Mouse (Mus musculus): Measurements from ENCODE around the gene Sorbs2. TPM values are rescaled to one million over a fixed set of nuclear protein-coding genes. Genes with fewer than 3 reads are reported as not detected.

Sorbs2 gene
- total RNA-seq, 1 experiment from 2014 or later = 0.59 TPM

DNA sequence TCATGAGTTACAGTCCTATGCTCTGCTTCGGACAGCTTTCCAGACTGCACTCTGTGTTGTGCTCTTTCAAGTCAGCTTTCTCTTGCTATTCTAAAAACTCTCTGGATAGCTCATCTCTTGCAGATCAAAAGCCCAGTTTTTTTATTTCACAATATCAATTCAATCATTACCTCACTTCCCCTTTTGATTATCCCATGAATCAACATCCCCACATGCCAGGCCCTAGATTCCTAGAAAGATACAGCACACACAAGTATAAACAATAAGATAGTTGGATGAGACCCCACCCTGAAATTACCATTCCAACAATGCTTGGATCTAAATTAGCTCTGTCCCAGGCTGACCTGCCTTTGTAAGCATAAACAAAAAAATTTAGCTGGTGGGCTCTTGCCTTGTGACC is 57.6 kb downstream of the Sorbs2 start:
- no peak for ATAC-seq (replicated peaks; ENCODE audit: low read depth, poor library complexity, severe bottlenecking)

DNA sequence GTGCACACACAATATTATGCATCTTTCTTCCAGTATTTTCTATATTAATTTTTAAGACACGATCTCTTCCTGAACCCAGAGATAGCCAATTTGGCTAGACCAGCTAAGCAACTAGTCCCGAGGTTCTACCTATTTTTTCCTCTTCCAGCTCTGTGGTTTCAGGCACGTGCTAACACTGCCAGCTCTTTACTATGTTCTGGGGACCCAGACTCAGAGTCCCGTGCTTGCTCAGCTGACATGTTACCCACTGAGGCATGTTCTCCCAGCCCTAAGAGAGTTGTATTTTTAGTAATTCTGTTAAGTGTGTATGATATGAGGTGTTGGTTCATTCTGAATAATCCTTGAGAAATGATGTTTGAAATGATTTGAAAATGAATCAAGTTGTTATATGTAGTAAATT is 62.5 kb downstream of the Sorbs2 start:
- no peak for ATAC-seq (replicated peaks; ENCODE audit: low read depth, poor library complexity, severe bottlenecking)

DNA sequence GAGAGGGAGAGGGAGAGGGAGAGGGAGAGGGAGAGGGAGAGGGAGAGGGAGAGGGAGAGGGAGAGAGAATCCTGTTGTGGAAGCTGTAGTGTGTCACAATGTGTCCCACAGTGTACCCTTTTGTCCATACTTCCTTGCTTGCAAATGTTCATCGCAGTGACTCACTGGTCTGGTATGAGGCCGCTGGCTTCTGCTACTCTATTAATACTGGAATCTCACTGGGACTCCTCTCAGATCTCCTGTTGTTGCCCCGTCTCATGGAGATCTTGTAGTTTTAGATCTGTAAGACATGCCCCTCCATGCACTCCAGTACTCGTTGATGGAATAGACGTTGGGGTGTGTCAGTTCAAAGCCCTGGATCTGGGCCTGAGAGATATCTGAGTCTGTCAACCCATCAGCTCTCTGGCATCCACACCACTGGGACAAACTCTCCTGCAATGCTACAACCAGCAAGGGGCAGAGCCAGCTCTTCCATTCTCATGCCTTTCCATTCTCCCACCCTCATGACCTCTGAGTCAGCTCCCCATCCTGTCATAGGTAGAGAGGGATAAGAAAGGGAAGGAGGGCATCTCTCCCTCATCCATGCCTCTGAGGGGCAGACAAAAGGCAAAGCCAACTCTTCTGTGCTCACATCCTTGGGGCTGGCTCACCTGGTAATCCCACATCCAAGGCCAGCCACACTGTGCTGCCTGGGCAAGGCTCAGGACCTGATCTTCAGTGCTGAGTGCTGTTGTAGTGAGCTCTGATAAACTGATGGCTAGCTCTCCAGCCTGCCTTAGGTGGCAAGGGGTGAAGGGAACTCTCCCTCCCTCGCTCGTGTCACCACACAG is 72.3 kb downstream of the Sorbs2 start:
- no peak for ATAC-seq (replicated peaks; ENCODE audit: low read depth, poor library complexity, severe bottlenecking)

DNA sequence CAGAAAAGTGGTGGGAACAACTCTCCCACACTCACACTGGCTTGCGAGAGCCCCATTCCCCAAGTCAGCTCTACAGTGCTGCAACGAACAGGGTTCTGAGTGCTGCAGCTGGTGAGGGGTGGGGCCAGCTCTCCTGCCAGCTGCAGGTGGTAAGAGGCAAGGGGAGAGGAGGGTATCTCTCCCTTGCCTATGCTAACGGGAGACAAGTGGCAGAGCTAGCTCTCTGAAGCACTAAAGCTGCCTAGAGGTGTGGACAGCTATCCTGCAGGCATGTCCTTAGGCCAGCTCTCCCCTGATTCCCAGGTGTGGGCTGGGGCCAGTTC is 72.9 kb downstream of the Sorbs2 start:
- ATAC-seq (replicated peaks; ENCODE audit: low read depth, poor library complexity, severe bottlenecking) = no peak

DNA sequence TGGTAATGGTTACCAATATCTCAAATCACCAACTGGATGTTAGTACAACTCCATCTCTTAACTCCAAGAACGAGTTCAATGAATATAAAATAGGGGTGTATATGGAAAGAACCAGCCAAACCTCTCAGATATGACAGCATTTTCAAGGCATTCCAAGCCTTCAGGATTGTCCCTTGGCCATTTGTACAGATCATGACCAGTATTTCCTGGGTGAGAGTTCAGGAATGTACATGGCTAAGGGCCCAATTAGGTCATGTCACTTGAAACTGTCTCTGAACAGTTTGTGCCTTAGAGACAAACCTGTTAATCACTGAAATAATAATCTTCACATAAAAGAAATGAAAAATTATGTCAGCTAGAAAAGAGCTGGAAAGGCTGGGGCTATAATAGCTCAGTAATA is 76.3 kb downstream of the Sorbs2 start:
- ATAC-seq (replicated peaks; ENCODE audit: low read depth, poor library complexity, severe bottlenecking) = no peak

DNA sequence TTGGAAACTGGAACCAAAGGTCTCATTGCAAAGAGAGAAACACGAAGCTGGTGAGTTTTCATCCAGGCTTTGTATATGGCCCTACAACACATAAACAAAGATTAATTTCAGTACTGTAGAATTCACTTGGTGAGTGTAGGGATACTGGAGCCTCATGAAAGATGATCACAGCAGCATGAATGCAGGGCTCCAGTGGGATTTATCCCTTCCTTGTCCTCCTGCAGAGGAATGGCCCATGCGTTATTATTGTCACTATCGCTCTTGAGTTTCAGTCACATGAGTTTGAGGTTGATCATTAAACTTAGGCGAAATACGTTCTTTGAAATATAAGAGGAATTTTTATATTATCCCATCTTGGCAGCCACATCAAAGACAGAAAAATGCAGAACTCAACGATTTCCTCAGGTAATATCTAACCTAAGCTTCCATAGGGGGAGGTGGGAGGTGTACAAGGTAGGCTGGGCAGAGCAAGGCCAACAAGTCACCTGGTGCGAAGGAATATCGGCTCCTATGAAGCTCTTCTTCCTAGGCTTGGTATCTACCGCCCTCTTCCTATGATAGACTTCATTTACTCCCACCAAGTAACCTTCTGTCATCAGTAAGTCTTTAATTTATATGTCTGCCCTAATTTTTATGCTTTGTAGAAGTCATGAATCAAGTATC is 76.9 kb downstream of the Sorbs2 start:
- no peak for ATAC-seq (replicated peaks; ENCODE audit: low read depth, poor library complexity, severe bottlenecking)

DNA sequence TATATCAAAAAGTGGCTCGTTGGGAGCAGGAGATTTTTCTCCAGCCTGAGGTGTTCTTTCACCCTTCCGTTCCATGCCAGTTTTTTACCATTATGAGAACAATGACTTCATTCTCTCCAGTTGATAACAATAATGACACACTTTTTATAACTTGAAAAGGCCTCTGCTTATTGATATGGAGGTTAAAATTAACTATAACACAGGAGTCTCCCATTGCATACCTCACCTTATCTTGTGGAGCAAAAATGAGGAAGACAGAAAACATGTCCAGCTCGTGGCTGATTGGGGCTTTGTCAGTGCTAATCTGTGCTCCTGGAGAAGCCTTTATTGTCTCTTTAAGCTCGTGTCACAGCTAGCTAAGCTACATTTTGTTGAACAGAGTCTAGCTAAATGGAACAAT is 77.6 kb downstream of the Sorbs2 start:
- ATAC-seq (replicated peaks; ENCODE audit: low read depth, poor library complexity, severe bottlenecking) = no peak

DNA sequence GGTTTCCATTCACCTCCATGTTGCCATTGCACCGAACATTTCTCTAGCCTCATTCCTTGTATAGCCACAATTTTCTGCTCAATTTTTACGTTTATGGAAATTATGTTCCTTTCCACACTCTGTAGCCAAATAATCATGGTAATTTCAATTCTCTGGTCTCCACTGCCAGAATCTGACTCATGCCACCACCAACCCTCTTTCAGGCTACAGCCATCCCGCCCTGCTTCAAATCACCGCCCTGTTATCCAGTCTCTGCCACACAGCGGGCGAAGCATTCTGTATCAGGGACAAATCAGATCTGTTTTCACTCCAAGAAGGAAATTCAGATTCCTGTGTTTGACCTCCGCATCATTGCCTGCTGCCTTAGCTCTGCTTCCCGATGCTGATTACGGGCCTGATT is 79.4 kb downstream of the Sorbs2 start:
- ATAC-seq (replicated peaks; ENCODE audit: low read depth, poor library complexity, severe bottlenecking) = no peak

DNA sequence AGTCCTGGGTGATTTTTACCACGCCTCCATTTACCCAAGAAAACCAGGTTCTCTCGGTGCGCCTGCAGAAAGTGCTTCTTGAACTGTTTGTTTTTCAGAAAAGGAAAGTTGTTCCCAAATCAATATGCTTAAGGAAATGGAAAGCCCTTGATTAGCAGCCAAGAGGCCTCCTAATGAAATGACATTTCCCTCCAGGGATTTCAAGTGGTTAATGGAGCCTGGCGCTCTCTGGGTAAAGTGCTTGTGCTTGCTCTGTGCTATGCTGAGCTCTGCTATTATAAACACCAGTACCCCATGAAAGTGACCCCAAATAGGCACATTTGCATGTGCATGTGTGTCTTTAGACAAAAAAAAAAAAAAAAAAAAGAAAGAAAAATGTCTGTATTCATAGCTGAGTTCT is 84.3 kb downstream of the Sorbs2 start:
- no peak for ATAC-seq (replicated peaks; ENCODE audit: low read depth, poor library complexity, severe bottlenecking)

DNA sequence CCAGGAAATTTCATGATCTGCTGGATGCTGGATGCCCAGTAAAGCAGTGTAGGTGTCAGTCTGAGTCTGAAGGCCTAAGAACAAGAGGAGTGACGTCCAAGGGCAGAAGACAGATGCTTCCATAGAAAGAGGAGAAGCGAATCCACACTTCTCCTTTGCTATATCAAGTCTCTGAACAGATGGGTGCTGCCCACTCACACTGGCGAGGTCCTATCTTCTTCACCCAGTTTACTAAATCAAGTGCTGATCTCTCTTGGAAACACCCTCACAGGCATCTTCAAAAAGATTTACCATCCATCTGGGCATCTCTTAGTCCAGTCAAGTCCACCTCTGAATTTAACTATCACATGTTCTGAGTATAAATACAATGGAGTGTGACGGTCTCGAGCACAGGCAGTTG is 86.1 kb downstream of the Sorbs2 start:
- ATAC-seq (replicated peaks; ENCODE audit: low read depth, poor library complexity, severe bottlenecking) = no peak

DNA sequence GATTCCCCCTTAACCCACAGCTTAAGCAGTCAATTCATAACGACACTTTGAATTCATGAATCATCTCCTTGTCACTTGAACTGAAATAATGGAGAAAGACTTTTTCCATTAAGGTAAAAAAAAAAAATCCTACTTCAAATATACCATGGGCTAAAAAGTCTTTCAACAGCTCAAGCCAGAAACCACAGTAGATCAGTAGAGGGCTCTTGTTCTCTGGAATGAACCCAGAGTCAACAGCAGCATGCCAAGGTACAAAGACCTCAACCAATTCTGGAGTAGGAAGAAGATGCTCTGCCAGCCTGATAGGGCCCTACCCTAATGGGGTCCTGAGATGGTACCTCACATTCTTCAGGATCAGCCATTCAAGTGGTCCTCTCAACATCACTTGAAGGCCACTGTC is 88.4 kb downstream of the Sorbs2 start:
- no peak for ATAC-seq (replicated peaks; ENCODE audit: low read depth, poor library complexity, severe bottlenecking)

DNA sequence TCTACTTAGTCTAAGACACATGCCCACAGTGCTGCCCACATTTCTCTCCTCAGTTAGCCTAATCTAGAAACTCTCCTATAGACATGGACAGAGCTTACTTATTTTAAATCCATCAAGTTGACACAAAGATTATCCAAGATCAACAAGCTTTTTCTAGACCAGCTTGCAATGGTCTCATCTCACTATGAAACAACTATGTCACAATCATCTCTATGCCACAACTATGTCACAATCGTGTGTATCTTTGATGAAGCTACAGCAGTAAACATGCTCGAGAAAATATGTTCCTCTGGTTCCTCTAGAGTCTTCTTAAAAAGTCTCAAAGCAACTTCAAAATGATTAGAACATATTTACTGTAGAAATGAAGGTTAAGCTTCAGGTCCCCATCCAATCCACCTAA is 89.0 kb downstream of the Sorbs2 start:
- no peak for ATAC-seq (replicated peaks; ENCODE audit: low read depth, poor library complexity, severe bottlenecking)

DNA sequence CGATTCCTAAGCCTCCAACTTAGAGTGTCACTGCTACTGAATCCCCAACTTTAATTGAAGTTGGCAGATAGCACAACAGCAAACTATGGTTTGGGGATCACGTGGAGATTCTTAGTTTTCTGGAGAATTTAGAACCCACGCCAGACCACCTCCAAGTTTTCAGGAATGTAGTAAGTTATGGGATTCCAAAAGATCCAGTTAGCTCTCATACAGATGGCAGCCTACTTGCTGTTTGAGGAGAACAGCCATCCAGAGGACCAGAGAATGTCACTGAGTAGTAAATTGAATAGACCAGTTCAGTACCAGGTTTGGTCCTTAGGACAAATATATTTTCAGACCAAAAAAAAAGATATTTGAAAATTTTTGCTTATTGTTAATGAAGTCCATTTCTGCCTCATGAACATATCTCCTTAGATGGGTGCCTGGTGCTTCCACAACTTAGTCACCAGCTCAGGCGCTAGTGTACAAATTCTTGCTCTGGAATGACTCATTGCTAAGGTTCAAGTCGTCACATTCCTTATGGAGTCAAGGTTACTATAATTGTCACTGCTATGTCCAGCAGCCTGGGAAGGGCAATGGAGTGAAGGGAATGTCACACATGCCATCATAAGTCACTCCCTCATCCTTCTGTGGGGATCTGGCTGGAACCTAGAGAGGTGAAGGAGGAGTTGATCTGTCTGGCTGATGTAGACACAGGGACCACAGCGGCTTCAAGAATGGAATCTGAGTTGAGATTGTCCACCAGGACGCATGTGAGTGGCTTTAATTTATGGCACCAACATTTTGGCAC is 90.2 kb downstream of the Sorbs2 start:
- no peak for ATAC-seq (replicated peaks; ENCODE audit: low read depth, poor library complexity, severe bottlenecking)

DNA sequence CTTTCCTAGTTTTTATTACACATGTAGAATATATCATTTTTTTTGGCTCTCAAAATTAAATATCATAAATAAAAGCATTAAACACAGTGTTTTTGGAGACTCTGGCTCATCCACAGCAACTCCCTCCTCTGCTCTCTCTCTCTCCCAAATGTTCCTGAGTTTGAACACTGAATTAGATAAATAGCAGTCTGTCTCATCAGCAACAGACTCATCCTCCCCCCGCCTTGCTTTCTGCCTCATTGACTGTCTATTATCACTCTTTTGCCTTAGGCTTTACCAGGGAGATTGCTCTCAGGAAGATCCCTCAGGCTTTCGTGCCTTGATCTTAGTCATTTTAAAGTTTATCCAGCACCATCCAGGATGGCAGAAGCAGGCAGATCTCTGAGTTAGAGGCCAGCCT is 91.3 kb downstream of the Sorbs2 start:
- ATAC-seq (replicated peaks; ENCODE audit: low read depth, poor library complexity, severe bottlenecking) = no peak

DNA sequence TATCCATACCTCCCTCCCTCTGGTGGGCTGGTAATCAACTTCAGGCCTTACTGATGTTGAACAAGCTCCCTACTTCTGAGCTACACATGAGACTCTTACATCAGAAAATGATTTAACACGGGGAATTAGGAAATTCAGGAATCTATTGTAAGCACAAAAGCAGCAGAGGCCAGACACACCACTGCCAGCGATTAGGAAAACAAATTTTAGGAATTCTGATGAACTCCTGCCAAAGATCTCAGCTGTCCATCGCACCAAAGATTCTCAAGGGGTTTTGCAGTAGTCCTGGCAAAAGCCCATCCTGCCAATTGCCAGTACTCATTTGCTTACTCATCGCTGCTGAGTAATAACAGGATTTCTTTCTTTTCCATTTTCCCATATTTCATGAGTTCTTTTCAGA is 94.4 kb downstream of the Sorbs2 start:
- ATAC-seq (replicated peaks; ENCODE audit: low read depth, poor library complexity, severe bottlenecking) = no peak

DNA sequence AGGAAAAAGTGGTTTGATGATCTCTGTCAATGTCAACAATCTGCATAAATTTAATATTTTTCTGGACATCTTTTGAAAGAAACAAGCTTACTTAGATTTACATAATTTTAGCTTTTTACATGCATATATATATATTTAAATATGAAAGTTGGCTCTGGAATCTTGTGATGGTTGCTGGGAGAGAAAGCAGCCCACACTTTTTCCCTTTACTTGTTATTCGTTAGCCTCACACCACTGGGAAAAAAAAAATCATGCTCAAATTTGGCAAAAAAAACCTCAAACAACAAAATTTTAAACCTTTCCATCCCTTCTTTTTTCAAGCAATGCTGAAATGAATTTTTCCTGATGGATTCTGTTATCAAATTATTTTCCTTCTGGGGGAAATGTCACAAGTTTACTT is 97.8 kb downstream of the Sorbs2 start:
- no peak for ATAC-seq (replicated peaks; ENCODE audit: low read depth, poor library complexity, severe bottlenecking)

DNA sequence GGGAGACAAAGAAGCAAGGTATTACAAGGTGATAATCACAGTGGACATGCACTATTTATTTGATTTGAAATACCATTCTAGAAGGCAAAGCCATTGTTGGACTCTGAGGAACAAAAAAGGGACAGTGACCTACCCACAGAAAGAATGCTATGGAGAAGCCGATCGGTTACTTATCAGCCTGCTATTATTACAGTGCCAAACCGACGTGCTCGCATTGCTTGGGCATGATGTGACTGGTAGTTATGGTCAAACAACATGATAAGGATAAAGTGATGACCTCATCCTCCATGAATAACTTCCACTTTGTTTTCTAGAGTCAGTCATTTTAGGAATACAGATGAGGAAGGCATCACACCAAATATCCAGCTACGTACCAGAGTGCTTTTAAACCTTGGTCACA is 99.4 kb downstream of the Sorbs2 start:
- no peak for ATAC-seq (replicated peaks; ENCODE audit: low read depth, poor library complexity, severe bottlenecking)

DNA sequence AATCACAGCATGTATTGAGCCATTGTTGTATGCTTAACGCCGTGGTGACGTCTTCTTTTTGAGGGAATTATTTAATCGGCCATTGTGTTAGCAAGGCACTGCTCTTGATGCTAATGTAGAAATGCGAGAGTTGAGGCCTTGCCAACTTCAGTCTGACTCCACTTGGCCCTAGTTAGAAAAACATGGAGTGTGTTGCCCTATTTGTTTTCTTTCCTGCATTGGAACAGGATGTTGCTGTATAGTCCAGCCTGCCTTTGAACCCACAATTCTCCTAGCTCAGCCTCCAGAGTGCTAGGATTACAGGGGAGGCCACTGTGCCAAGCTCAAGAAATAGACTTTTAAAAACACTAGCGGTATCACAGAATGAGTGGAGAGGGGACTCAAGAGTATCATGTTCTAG is 100.8 kb downstream of the Sorbs2 start:
- no peak for ATAC-seq (replicated peaks; ENCODE audit: low read depth, poor library complexity, severe bottlenecking)

DNA sequence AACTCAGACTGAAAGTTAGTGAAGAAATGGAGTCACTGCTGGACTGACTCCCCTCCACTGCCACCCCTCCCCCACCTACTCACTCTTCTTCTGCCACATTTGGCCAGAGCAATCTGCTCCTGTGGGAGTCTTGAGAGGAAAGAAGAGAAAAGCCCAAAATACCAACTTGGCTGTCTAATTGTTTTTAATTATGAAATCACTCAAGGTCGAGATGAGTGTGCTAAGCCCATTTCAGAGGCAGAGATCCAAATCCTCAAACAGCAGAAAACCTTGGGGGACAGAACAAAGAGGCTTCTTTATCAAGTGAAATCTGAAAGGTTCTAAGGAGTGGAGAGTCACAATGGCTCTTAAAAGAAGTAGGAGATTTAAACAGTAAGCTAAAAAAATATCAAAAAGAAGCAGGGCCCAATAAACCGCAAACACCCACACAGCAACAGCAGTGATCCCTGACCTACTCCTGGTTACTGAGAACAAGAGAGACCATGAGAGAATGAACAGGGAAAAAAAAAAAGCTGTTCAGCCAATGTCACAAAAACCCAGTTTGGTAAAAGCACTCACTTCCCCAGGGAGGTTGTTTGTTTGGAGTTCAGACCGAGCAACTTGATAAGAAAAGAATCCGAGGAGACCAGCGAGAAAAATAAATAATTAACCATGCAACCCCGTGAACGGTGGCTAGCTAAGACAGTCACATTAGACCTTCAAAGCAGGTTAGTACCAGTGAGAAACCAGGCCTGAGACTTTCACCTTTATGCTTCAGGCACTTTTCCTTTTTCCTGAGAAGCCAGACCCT is 103.0 kb downstream of the Sorbs2 start:
- no peak for ATAC-seq (replicated peaks; ENCODE audit: low read depth, poor library complexity, severe bottlenecking)

DNA sequence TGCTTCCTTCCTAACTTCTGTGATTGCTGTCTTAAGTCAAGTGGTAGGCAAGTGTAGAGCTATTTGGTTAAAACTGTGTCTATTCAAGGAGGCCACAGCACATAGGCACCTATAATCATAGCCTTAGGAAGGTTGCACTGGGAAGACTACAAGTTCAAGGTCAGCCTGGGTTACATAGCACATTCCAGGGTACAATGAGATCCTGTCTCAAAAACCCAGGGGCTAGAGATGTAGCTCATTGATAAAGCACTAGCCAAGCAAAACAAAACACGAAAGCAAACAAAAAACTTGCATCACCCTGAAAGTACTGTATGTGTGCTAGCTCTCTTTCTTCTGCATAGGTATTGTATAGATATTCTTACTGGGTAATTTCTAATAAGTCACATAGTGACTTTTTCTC is 103.7 kb downstream of the Sorbs2 start:
- ATAC-seq (replicated peaks; ENCODE audit: low read depth, poor library complexity, severe bottlenecking) = no peak

DNA sequence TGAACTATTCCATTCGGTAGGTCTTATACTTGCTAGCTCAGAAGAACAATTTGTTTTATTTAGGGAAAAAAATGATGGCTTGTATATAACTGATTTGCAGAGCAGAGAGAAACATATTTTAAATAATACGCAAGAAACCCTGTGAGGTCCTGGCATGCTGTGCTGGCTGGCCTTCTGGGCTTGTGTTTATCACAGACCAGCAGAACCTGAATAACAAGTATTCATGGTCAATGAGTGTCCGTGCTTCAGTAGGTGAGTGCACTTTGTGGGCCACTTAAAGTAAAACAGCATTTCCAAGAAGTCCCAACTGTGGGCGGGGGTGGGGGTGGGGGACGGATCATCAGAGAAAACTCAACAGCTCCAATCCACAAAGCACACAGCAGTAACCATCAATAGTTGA is 107.0 kb downstream of the Sorbs2 start:
- no peak for ATAC-seq (replicated peaks; ENCODE audit: low read depth, poor library complexity, severe bottlenecking)

Measured in common myeloid progenitor, adult 5-6 weeks (primary cell).